8 mouse cellular contexts compared by ENCODE assay signal in the genomic region with DNA sequence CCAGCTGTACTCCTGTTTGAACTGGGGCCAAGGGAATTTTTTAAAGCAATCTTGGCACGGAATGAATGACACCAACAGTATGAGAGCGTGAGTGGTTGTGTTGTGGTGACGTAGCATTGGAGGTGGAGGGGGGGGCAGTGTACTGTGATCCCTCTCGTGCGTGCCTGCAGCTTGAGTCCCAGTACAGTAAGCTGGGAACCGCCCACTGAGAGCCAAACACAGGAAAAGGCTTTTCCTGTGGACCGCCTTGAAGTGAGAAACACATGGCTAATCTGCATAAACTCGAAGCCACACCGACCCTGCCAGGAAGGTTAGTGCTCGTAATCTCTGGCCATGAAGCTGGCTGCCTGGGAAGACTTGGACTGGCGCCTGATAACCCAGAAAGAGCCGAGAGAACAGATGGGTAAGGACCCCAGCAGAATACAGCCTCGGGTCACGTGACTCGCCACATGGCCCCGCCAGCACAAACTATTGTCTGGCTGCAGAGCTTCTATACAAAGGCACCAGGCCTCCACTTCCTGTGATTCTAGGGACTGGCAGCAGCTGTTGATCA. TPM values are rescaled to one million over a fixed set of nuclear protein-coding genes. Genes with fewer than 3 reads are reported as not detected.
A peak's percentile ranks its signal among the peaks of the same experiment; 100 is the strongest.
DNase-seq lines count a peak whose midpoint lies in the region; ATAC-seq lines count a peak whose summit lies in the region.

No protein-coding gene starts in this region.

- H3K4me2 ChIP-seq in hindbrain, embryonic 14.5 days (replicated peaks) = peak overlapping the region; percentile 44

- under 1% methylated on average over 16 of the region's 16 CpGs for WGBS in hindbrain, embryonic 14.5 days

- DNase-seq in R1 (ENCODE audit: low read depth, low spot score) = peak; percentile 96
- peak; percentile 99 for DNase-seq in cerebellum, postnatal 14 days
- peak; percentile 58 to 72 for DNase-seq in frontal cortex, postnatal 25 days (ENCODE audit: low spot score in 2 of 2)
- peak; percentile 81 for DNase-seq in hindbrain, embryonic 14.5 days (ENCODE audit: low spot score)
- peak; percentile 80 to 83 for DNase-seq in layer of hippocampus, postnatal 36 days
- peak; percentile 94 for DNase-seq in lung, postnatal 25 days (ENCODE audit: low spot score)
- peak; percentile 78 for DNase-seq in retina, postnatal 7 days (ENCODE audit: low read depth, low spot score)
- peak; percentile 33 for DNase-seq in urinary bladder, adult 2 months (ENCODE audit: low spot score)

- H3K27me3 ChIP-seq in hindbrain, embryonic 14.5 days (ENCODE audit: control insufficient read depth, insufficient read depth, low read length) = no peaks in the 10 kb centered on the region

- no peak overlapping the region for H3K4me3 ChIP-seq in hindbrain, embryonic 14.5 days (replicated peaks; ENCODE audit: low read length)

- H3K36me3 ChIP-seq in hindbrain, embryonic 14.5 days (replicated peaks; ENCODE audit: control insufficient read depth, insufficient read depth) = no peaks in the 10 kb centered on the region; the same call in 1 of the 2 replicates

- H3K27ac ChIP-seq in hindbrain, embryonic 14.5 days = peak overlapping the region; percentile 85

- peak overlapping the region; percentile 14 for H3K9ac ChIP-seq in hindbrain, embryonic 14.5 days

- no peaks in the 10 kb centered on the region for H3K9me3 ChIP-seq in hindbrain, embryonic 14.5 days (ENCODE audit: control insufficient read depth, low read length)

- peak; percentile 91 for ATAC-seq in hindbrain, embryonic 14.5 days (ENCODE audit: low FRiP score)

- peaks cover 77% of the 10 kb centered on the region for H3K4me1 ChIP-seq in hindbrain, embryonic 14.5 days (replicated peaks; ENCODE audit: control insufficient read depth, insufficient read depth, low read length)

RNA-seq across cellular contexts. Expression of a gene that starts 27.0 kb away (rescaled TPM):
- polyA plus RNA-seq in hindbrain, embryonic 14.5 days (2014; fragmentation: Nextera tagmentation; extraction: Ambion mirVana) = 35.5 and 37.8 TPM in 2 replicates
- 10 to 100 TPM; 75.1 to 87.6 TPM for total RNA-seq in layer of hippocampus, postnatal 36 days (2021)
- 26.3 and 41.5 TPM in 2 replicates for polyA plus RNA-seq in urinary bladder, adult 2 months (2012; rRNA removed)

RNA-seq across cellular contexts. Expression of a gene that starts 57.2 kb away (rescaled TPM):
- polyA plus RNA-seq in hindbrain, embryonic 14.5 days (2014; fragmentation: Nextera tagmentation; extraction: Ambion mirVana) = 9.9 and 10.1 TPM in 2 replicates
- total RNA-seq in layer of hippocampus, postnatal 36 days (2021) = 1 to 10 TPM; 8.3 to 9.1 TPM
- polyA plus RNA-seq in urinary bladder, adult 2 months (2012; rRNA removed) = 17.1 and 19.4 TPM in 2 replicates

Comparison
In these comparisons a context has a peak if more than half of its experiments do, and no peak if none do; other contexts are left out.
1. DNase-seq: peak in every context shown above with its lines; median percentile 99 in cerebellum, postnatal 14 days; 96 in R1; 94 in lung, postnatal 25 days; 82 in layer of hippocampus, postnatal 36 days; 81 in hindbrain, embryonic 14.5 days; 78 in retina, postnatal 7 days; 65 in frontal cortex, postnatal 25 days; 33 in urinary bladder, adult 2 months.